Mouse (Mus musculus) forebrain, postnatal 0 days (tissue): ENCODE results near the gene Sar1a. TPM values are rescaled to one million over a fixed set of nuclear protein-coding genes. Genes with fewer than 3 reads are reported as not detected.
A peak's percentile ranks its signal among the peaks of the same experiment; 100 is the strongest.

ENCODE experiments used
- ATAC-seq: fragments of 200-750 bp; cut with Nextera tagmentation; 2 replicates; pipeline ENCODE4 v1.8.0; 2017; ENCODE audit warnings: mild to moderate bottlenecking, moderate library complexity
- DNase-seq: peaks from one replicate; pipeline ENCODE4 v3.0.0-alpha.2; 2015
- H3K27ac ChIP-seq: fragments of 300-500 bp; sonication (generic); 2 replicates; pipeline ENCODE4 v1.5.1; 2014; ENCODE audit warnings: low read depth, mild to moderate bottlenecking, antibody characterized with exemption, low read length, moderate library complexity, mixed read lengths
- H3K27me3 ChIP-seq: fragments of 300-500 bp; sonication (generic); 2 replicates; pipeline ENCODE4 v1.6.1; 2014; ENCODE audit warnings: mild to moderate bottlenecking, low read length, mixed read lengths; ENCODE audit not compliant: insufficient read depth
- H3K36me3 ChIP-seq: fragments of 300-500 bp; sonication (generic); 2 replicates; pipeline ENCODE4 v1.6.1; 2014; ENCODE audit warnings: mild to moderate bottlenecking, moderate library complexity; ENCODE audit not compliant: insufficient read depth
- H3K4me1 ChIP-seq: fragments of 300-500 bp; sonication (generic); 2 replicates; pipeline ENCODE4 v1.6.1; 2014; ENCODE audit warnings: antibody characterized with exemption; ENCODE audit not compliant: insufficient read depth
- H3K4me2 ChIP-seq: fragments of 300-500 bp; sonication (generic); 2 replicates; pipeline ENCODE4 v1.6.1; 2014; ENCODE audit warnings: low read depth, mild to moderate bottlenecking, moderate library complexity
- H3K4me3 ChIP-seq: fragments of 300-500 bp; sonication (generic); 2 replicates; pipeline ENCODE4 v1.5.1; 2014; ENCODE audit warnings: low read depth, low read length, mixed read lengths
- H3K9ac ChIP-seq: fragments of 300-500 bp; sonication (generic); 2 replicates; pipeline ENCODE4 v1.6.1; 2014; ENCODE audit warnings: mild to moderate bottlenecking
- H3K9me3 ChIP-seq: fragments of 300-500 bp; sonication (generic); 2 replicates; pipeline ENCODE4 v1.6.1; 2016; ENCODE audit warnings: low read length
- CTCF ChIP-seq: sonication (generic); IDR thresholded peaks from 2 replicates; pipeline ENCODE4 v1.5.1; 2016; ENCODE audit warnings: antibody characterized with exemption, control low read depth, low read depth
- WGBS: fragments of 180-500 bp; shearing (Covaris S2); extraction: QIAGEN DNeasy Blood & Tissue Kit; methylation state at CpG from one replicate; pipeline ENCODE4 v1.1.7; 2014; 5-methylcytosine and 5-hydroxymethylcytosine counted together
- polyA plus RNA-seq: library from polyadenylated mRNA; unstranded; fragments of >200 nt; fragmentation: Nextera tagmentation; extraction: Ambion mirVana; gene quantifications from 2 replicates; pipeline ENCODE4 v1.2.1, GENCODE M21; 2015
- total RNA-seq: library from RNA; depleted of rRNA; stranded (reverse); fragments of >200 nt; gene quantifications from 2 replicates; pipeline ENCODE4 v1.2.3, GENCODE M21; 2014; rRNA removed

Gene Sar1a
- total and polyA plus RNA-seq, 2 experiments from 2014 or later, result 213 to 221 TPM

- H3K4me3 ChIP-seq, result no peak overlapping the region
- no peak overlapping the region for H3K9ac ChIP-seq
- no peak overlapping the region for H3K27ac ChIP-seq
- no peak for TF ChIP-seq CTCF
- ATAC-seq (no peak), DNase-seq (no peak)
- no peaks in the 10 kb centered on the region for H3K4me1 ChIP-seq
- no peaks in the 10 kb centered on the region for H3K36me3 ChIP-seq
- WGBS, result 97% methylated on average over 6 of the region's 6 CpGs
- no peaks in the 10 kb centered on the region for H3K27me3 ChIP-seq
- no peak overlapping the region for H3K4me2 ChIP-seq
- H3K9me3 ChIP-seq, result no peaks in the 10 kb centered on the region
Observed at GRCm38 (mm10) chr10:61730171-61730570, 50.1 kb downstream of the Sar1a start.

GRCm38 (mm10) chr10:61734377-61734776, 54.3 kb downstream of the Sar1a start:
- Histone ChIP-seq H3K4me1 (no peaks in the 10 kb centered on the region), H3K9ac (no peak overlapping the region), H3K27me3 (no peaks in the 10 kb centered on the region), H3K9me3 (no peaks in the 10 kb centered on the region), H3K36me3 (peaks cover 18% of the 10 kb centered on the region), H3K4me2 (no peak overlapping the region), H3K27ac (no peak overlapping the region), H3K4me3 (no peak overlapping the region)
- WGBS, result 41% methylated on average over 3 of the region's 3 CpGs
- DNase-seq, result no peak
- TF ChIP-seq CTCF, result peak; percentile 76
- no peak for ATAC-seq

- Histone ChIP-seq H3K4me1 (no peaks in the 10 kb centered on the region), H3K27ac (peak overlapping the region; percentile 81), H3K27me3 (no peaks in the 10 kb centered on the region), H3K4me3 (no peak overlapping the region), H3K9me3 (no peaks in the 10 kb centered on the region), H3K9ac (no peak overlapping the region), H3K36me3 (peaks cover 38% of the 10 kb centered on the region), H3K4me2 (no peak overlapping the region)
- 57% methylated on average over 10 of the region's 10 CpGs for WGBS
- TF ChIP-seq CTCF, result no peak
- DNase-seq (peak; percentile 64), ATAC-seq (peak; percentile 77)
Observed at GRCm38 (mm10) chr10:61736671-61737078, 56.6 kb downstream of the Sar1a start.

- no peak overlapping the region for H3K4me2 ChIP-seq
- no peak for ATAC-seq
Observed at GRCm38 (mm10) chr10:61737537-61737936, 57.4 kb downstream of the Sar1a start.

GRCm38 (mm10) chr10:61738126-61738525, 58.0 kb downstream of the Sar1a start:
- WGBS, result 94% methylated on average over 4 of the region's 4 CpGs

More at GRCm38 (mm10) chr10:61737537-61737936, 57.4 kb downstream of the Sar1a start:
- Histone ChIP-seq H3K36me3 (peaks cover 47% of the 10 kb centered on the region), H3K9me3 (no peaks in the 10 kb centered on the region), H3K9ac (no peak overlapping the region), H3K27me3 (no peaks in the 10 kb centered on the region), H3K4me1 (no peaks in the 10 kb centered on the region), H3K27ac (peak overlapping the region; percentile 81; the same call in 1 of the 2 replicates), H3K4me3 (no peak overlapping the region)
- WGBS, result 89% methylated on average over 1 of the region's 1 CpGs
- no peak for TF ChIP-seq CTCF
- no peak for DNase-seq

GRCm38 (mm10) chr10:61741306-61741705, 61.2 kb downstream of the Sar1a start:
- 91% methylated on average over 1 of the region's 1 CpGs for WGBS
- Histone ChIP-seq H3K9ac (no peak overlapping the region), H3K4me1 (no peaks in the 10 kb centered on the region), H3K4me2 (no peak overlapping the region), H3K36me3 (peaks cover 82% of the 10 kb centered on the region), H3K4me3 (no peak overlapping the region), H3K9me3 (no peaks in the 10 kb centered on the region), H3K27me3 (no peaks in the 10 kb centered on the region), H3K27ac (no peak overlapping the region)
- ATAC-seq (no peak), DNase-seq (no peak)
- TF ChIP-seq CTCF, result no peak

More at GRCm38 (mm10) chr10:61738126-61738525, 58.0 kb downstream of the Sar1a start:
- Histone ChIP-seq H3K4me1 (no peaks in the 10 kb centered on the region), H3K4me3 (no peak overlapping the region), H3K4me2 (no peak overlapping the region), H3K9me3 (no peaks in the 10 kb centered on the region), H3K27me3 (no peaks in the 10 kb centered on the region), H3K9ac (no peak overlapping the region), H3K36me3 (peaks cover 53% of the 10 kb centered on the region), H3K27ac (no peak overlapping the region)
- DNase-seq (no peak), ATAC-seq (no peak)
- TF ChIP-seq CTCF, result no peak

GRCm38 (mm10) chr10:61741873-61742272, 61.8 kb downstream of the Sar1a start:
- H3K9me3 ChIP-seq, result no peaks in the 10 kb centered on the region
- no peak overlapping the region for H3K27ac ChIP-seq
- no peak overlapping the region for H3K4me3 ChIP-seq
- no peak overlapping the region for H3K4me2 ChIP-seq
- peaks cover 87% of the 10 kb centered on the region for H3K36me3 ChIP-seq
- TF ChIP-seq CTCF, result peak; percentile 54
- DNase-seq (no peak), ATAC-seq (no peak)
- no peaks in the 10 kb centered on the region for H3K27me3 ChIP-seq
- H3K9ac ChIP-seq, result no peak overlapping the region
- H3K4me1 ChIP-seq, result no peaks in the 10 kb centered on the region
- 85% methylated on average over 4 of the region's 4 CpGs for WGBS

- no peak for TF ChIP-seq CTCF
- no peak overlapping the region for H3K27ac ChIP-seq
- no peaks in the 10 kb centered on the region for H3K27me3 ChIP-seq
- no peak for DNase-seq
- WGBS, result 97% methylated on average over 8 of the region's 8 CpGs
- no peaks in the 10 kb centered on the region for H3K9me3 ChIP-seq
- no peak for ATAC-seq
- H3K4me3 ChIP-seq, result no peak overlapping the region
- H3K4me2 ChIP-seq, result no peak overlapping the region
- H3K4me1 ChIP-seq, result no peaks in the 10 kb centered on the region
- peaks cover 89% of the 10 kb centered on the region for H3K36me3 ChIP-seq
- no peak overlapping the region for H3K9ac ChIP-seq
Observed at GRCm38 (mm10) chr10:61742336-61742735, 62.2 kb downstream of the Sar1a start.

Other genes starting within 250 kb of the Sar1a start
- 14.6 and 18.6 TPM in 2 replicates for gene Eif4ebp2, start 227.6 kb upstream of the Sar1a start, total RNA-seq
- gene Eif4ebp2, start 227.6 kb upstream of the Sar1a start, polyA plus RNA-seq, result 42.3 and 49.1 TPM in 2 replicates
- 16.8 and 19.5 TPM in 2 replicates for gene Lrrc20, start 204.5 kb upstream of the Sar1a start, total RNA-seq
- gene Lrrc20, start 204.5 kb upstream of the Sar1a start, polyA plus RNA-seq, result 15.9 and 16.0 TPM in 2 replicates
- gene Npffr1, start 84.8 kb upstream of the Sar1a start, total RNA-seq, result 2.8 and 3.7 TPM in 2 replicates
- gene Npffr1, start 84.8 kb upstream of the Sar1a start, polyA plus RNA-seq, result 1.3 and 2.2 TPM in 2 replicates
- gene Ppa1, start 31.7 kb upstream of the Sar1a start, total RNA-seq, result 137 and 157 TPM in 2 replicates
- 201 and 219 TPM in 2 replicates for gene Ppa1, start 31.7 kb upstream of the Sar1a start, polyA plus RNA-seq
- gene Tysnd1, start 15.2 kb downstream of the Sar1a start, total RNA-seq, result 50.5 and 56.8 TPM in 2 replicates
- 34.0 and 34.4 TPM in 2 replicates for gene Tysnd1, start 15.2 kb downstream of the Sar1a start, polyA plus RNA-seq
- gene Aifm2, start 35.0 kb downstream of the Sar1a start, total RNA-seq, result 11.5 and 13.0 TPM in 2 replicates
- 8.4 and 11.7 TPM in 2 replicates for gene Aifm2, start 35.0 kb downstream of the Sar1a start, polyA plus RNA-seq
- 129 and 143 TPM in 2 replicates for gene H2afy2, start 103.8 kb downstream of the Sar1a start, total RNA-seq
- 175 and 191 TPM in 2 replicates for gene H2afy2, start 103.8 kb downstream of the Sar1a start, polyA plus RNA-seq